Mouse (Mus musculus): ENCODE measurements around the gene Sstr3.

Gene Sstr3

DNA sequence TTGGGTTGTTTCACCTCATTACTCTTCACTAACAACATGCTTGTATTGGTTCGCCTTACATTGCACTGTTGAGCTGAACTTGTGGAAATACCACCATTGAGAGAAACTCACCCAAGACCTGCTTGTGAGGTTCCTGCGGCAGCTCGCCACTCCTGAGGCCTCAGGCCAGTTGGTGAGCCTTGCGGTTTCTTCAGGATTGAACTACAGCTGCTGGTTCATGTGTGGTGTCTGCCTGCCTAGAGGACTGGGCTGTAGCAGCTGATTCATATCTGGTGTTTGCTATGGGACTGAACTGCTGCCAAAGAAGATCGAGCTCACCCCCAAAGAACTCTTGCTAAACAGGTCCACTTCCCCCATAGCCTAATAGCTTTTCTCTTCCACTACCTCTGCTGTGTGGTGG lies 39.7 kb downstream of the Sstr3 start:
- in situ Hi-C loops (cut with MboI, MseI), result no loop called here

- in situ Hi-C loops (cut with MboI, MseI), result no loop called here
These were observed 40.5 kb downstream of the Sstr3 start for GRCm38 (mm10) chr15:78504013-78504412.

GRCm38 (mm10) chr15:78502437-78503132 lies 41.9 kb downstream of the Sstr3 start:
- in situ Hi-C loops (cut with MboI, MseI), result no loop called here

DNA sequence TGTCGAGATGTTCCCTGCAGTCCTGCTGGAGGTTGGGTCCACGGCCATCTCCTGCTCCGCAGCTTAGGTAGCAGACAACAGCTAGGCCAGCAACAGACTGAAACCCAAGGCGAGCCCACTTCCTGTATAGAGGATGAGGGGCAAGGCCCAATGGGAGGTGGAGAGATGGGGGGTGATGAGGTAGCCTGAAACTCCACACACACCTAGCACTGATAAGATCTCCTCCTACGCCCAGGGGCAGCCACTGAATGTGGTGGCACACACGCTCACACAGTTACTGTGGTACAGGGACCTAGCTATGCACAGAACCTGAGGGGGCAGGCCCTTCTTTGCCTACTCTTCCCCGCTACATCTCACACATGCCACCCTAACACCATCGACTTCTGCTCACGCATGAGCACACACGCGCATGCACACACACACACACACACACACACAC lies 49.5 kb downstream of the Sstr3 start, which contains the start of gene Il2rb:
Il2rb (minus strand) TSS at position 304 of the 439 bp plus-strand sequence.
- in situ Hi-C loops (cut with MboI, MseI), result loop anchor here (5.0 kb wide), 1 partner anchor 43 kb away; no protein-coding TSS in a partner anchor

GRCm38 (mm10) chr15:78493401-78494010 lies 51.0 kb downstream of the Sstr3 start:
- in situ Hi-C loops (cut with MboI, MseI), result loop anchor here (5.0 kb wide), 1 partner anchor 41 kb away; no protein-coding TSS in a partner anchor

GRCm38 (mm10) chr15:78491301-78491700 lies 53.2 kb downstream of the Sstr3 start:
- in situ Hi-C loops (cut with MboI, MseI), result loop anchor here (5.0 kb wide), 1 partner anchor 39 kb away; no protein-coding TSS in a partner anchor

DNA sequence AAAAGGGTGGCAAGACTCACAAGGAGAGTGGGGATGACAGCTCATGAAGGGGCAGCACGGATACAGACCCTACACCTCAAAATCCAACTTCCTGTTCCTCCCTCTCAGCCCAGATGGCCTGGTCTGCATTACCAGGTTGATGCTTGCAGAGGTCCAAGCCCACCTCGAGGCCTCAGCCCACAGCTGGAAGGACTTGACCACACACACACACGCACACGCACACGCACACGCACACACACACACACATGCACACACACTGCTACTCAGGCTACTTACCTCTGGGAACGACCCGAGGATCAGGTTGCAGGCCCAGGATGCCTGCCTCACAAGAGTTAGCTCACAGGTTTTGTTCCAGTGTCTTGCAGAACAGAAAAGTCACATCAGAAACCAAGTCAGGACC lies 54.6 kb downstream of the Sstr3 start:
- in situ Hi-C loops (cut with MboI, MseI), result loop anchor here (5.0 kb wide), 1 partner anchor 38 kb away; no protein-coding TSS in a partner anchor

GRCm38 (mm10) chr15:78489248-78489647 lies 55.2 kb downstream of the Sstr3 start:
- in situ Hi-C loops (cut with MboI, MseI), result no loop called here

GRCm38 (mm10) chr15:78487066-78487465 lies 57.4 kb downstream of the Sstr3 start:
- in situ Hi-C loops (cut with MboI, MseI), result no loop called here

All from T-helper 2 cell (primary cell).